In genomic region chrX:17225141-17225540, GRCm38 (mm10) we compare ENCODE assay signal across 13 mouse cellular contexts.
A peak's percentile ranks its signal among the peaks of the same experiment; 100 is the strongest.
DNase-seq lines count a peak whose midpoint lies in the region.
"Had no signal": no experiment of that assay in that cellular context is flagged by ENCODE, and none has a peak within 500 bp of the region (broad histone marks: within the 10 kb centered on the region; RNA-seq: fewer than 3 reads in every experiment).

No protein-coding gene starts in this region.

- peak; percentile 53 for DNase-seq in brain, adult 2 months (ENCODE audit: low read depth, low spot score)
- DNase-seq in cerebellum, adult 18-20 months: peak; percentile 19 to 45
- DNase-seq in cerebellum, adult 9-10 months: peak; percentile 56
- DNase-seq in cerebellum, postnatal 14 days: peak; percentile 15
- no peak for DNase-seq in right cerebral cortex, postnatal 14 days
- no peak for DNase-seq in spleen, postnatal 4 days (ENCODE audit: low spot score in 2 of 2)
- no peak for DNase-seq in left cerebral cortex, adult 9 months (ENCODE audit: low spot score in 2 of 2)
- DNase-seq: adrenal gland, adult 2 months; adrenal gland, postnatal 14 days; embryo, embryonic 11 days; gastrocnemius, postnatal 25 days; heart, adult 18-20 months; kidney, adult 2 months had no signal

Comparison
In these comparisons a context has a peak if more than half of its experiments do, and no peak if none do; other contexts are left out.
1. DNase-seq: peak in brain, adult 2 months (single experiment), cerebellum, adult 18-20 months (2 of 2), cerebellum, adult 9-10 months (single experiment) and cerebellum, postnatal 14 days (2 of 2); none in right cerebral cortex, postnatal 14 days (single experiment), spleen, postnatal 4 days (0 of 2) and left cerebral cortex, adult 9 months (0 of 2).